ENCODE assay signal across 9 mouse cellular contexts in the genomic region with DNA sequence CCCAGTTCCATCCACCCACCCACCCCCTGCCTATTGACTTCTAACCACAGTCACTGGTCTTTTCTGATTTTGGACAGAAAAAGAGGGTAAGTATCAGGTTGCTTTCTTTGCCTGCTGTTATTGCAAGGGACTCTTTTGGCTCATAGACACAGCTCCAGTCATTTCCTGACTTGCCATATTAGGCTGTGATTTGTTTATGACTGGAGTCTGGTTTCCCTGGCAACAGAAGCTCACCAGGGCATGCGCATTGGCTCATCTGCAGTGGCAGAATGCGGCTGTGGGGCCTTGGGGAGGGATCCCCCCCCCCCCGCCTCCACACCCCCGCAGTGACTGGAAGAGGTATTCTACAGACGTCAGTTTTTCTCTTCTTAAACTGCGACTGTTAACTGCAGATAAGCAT.
A peak's percentile ranks its signal among the peaks of the same experiment; 100 is the strongest.
DNase-seq lines count a peak whose midpoint lies in the region; ATAC-seq and TF ChIP-seq lines count a peak whose summit lies in the region.
"Had no signal": no experiment of that assay in that cellular context is flagged by ENCODE, and none has a peak within 500 bp of the region (broad histone marks: within the 10 kb centered on the region; RNA-seq: fewer than 3 reads in every experiment).

No protein-coding gene starts in this region.

- no peaks in the 10 kb centered on the region for H3K27me3 ChIP-seq in stomach, embryonic 14.5 days (ENCODE audit: control insufficient read depth, insufficient read depth, low read length)
- no peaks in the 10 kb centered on the region for H3K27me3 ChIP-seq in stomach, postnatal 0 days (ENCODE audit: control insufficient read depth, insufficient read depth, low read length)
- no peaks in the 10 kb centered on the region for H3K27me3 ChIP-seq in midbrain, embryonic 10.5 days (ENCODE audit: low read depth, poor library complexity, severe bottlenecking)

- H3K4me2 ChIP-seq in stomach, embryonic 14.5 days (replicated peaks; ENCODE audit: low read depth, low read length), result 0 out of 2 replicates have a peak overlapping the region, but pooled peaks have one; percentile 3
- no peak overlapping the region for H3K4me2 ChIP-seq in stomach, postnatal 0 days (replicated peaks; ENCODE audit: low read depth)

- H3K36me3 ChIP-seq in stomach, embryonic 14.5 days (ENCODE audit: control insufficient read depth, insufficient read depth, low read length), result no peaks in the 10 kb centered on the region
- no peaks in the 10 kb centered on the region for H3K36me3 ChIP-seq in stomach, postnatal 0 days (ENCODE audit: control insufficient read depth, insufficient read depth, low read length)
- H3K36me3 ChIP-seq in midbrain, embryonic 10.5 days, result no peaks in the 10 kb centered on the region

- 18% methylated on average over 6 of the region's 6 CpGs for WGBS in stomach, embryonic 14.5 days
- 24% methylated on average over 6 of the region's 6 CpGs for WGBS in stomach, postnatal 0 days
- 51% methylated on average over 6 of the region's 6 CpGs for WGBS in midbrain, embryonic 10.5 days

- no peak overlapping the region for H3K4me3 ChIP-seq in stomach, embryonic 14.5 days (ENCODE audit: low read depth, low read length)
- H3K4me3 ChIP-seq in stomach, postnatal 0 days (ENCODE audit: low read depth, low read length), result no peak overlapping the region
- H3K4me3 ChIP-seq in layer of hippocampus, adult 2 months, result peak overlapping the region; percentile 62; the same call in 1 of the 2 replicates
- no peak overlapping the region for H3K4me3 ChIP-seq in midbrain, embryonic 10.5 days

- ATAC-seq in stomach, embryonic 14.5 days (ENCODE audit: insufficient number of reproducible peaks, insufficient read depth, low FRiP score, low read depth), result no peak
- ATAC-seq in stomach, postnatal 0 days (ENCODE audit: low FRiP score, low TSS enrichment), result no peak

- no peaks in the 10 kb centered on the region for H3K9me3 ChIP-seq in stomach, embryonic 14.5 days (ENCODE audit: control insufficient read depth, low read depth, low read length)
- H3K9me3 ChIP-seq in stomach, postnatal 0 days (ENCODE audit: control insufficient read depth, low read length), result no peaks in the 10 kb centered on the region
- H3K9me3 ChIP-seq in midbrain, embryonic 10.5 days (replicated peaks), result no peaks in the 10 kb centered on the region

- TF ChIP-seq EP300 in stomach, postnatal 0 days (optimal IDR thresholded peaks at IDR 0.05), result no peak

- no peaks in the 10 kb centered on the region for H3K4me1 ChIP-seq in stomach, embryonic 14.5 days (ENCODE audit: control insufficient read depth, insufficient read depth, low read length)
- no peaks in the 10 kb centered on the region for H3K4me1 ChIP-seq in stomach, postnatal 0 days (replicated peaks; ENCODE audit: control insufficient read depth, insufficient read depth)
- no peaks in the 10 kb centered on the region for H3K4me1 ChIP-seq in midbrain, embryonic 10.5 days

- peak; percentile 51 for DNase-seq in embryo, embryonic 10 days (ENCODE audit: low spot score)
- DNase-seq in embryo, embryonic 9.5 days (ENCODE audit: extremely low spot score), result no peak
- no peak for DNase-seq in stomach, postnatal 0 days (ENCODE audit: low spot score)
- DNase-seq in layer of hippocampus, adult 2 months (ENCODE audit: low spot score in 2 of 2), result peak; percentile 56 to 58
- peak; percentile 11 for DNase-seq in midbrain, embryonic 10.5 days (ENCODE audit: low spot score)
- no peak for DNase-seq in spleen, postnatal 10 days (ENCODE audit: low spot score in 2 of 2)
- no peak for DNase-seq in spleen, postnatal 36 days (ENCODE audit: low spot score in 2 of 2)

- no peak overlapping the region for H3K9ac ChIP-seq in stomach, embryonic 14.5 days (replicated peaks; ENCODE audit: low read depth, low read length)
- no peak overlapping the region for H3K9ac ChIP-seq in stomach, postnatal 0 days (ENCODE audit: low read length)
- H3K9ac ChIP-seq: liver, embryonic 14.5 days had no signal

- TF ChIP-seq CTCF in stomach, postnatal 0 days (IDR thresholded peaks at IDR 0.05; ENCODE audit: low read depth), result no peak
- no peak for TF ChIP-seq CTCF in layer of hippocampus, adult 2 months (conservative IDR thresholded peaks at IDR 0.05)

- H3K27ac ChIP-seq in stomach, embryonic 14.5 days (ENCODE audit: low read length), result no peak overlapping the region
- no peak overlapping the region for H3K27ac ChIP-seq in stomach, postnatal 0 days (replicated peaks)
- H3K27ac ChIP-seq in layer of hippocampus, adult 2 months, result no peak overlapping the region
- no peak overlapping the region for H3K27ac ChIP-seq in midbrain, embryonic 10.5 days (replicated peaks)
- H3K27ac ChIP-seq: liver, embryonic 14.5 days had no signal

Comparison
In these comparisons a context has a peak if more than half of its experiments do, and no peak if none do; other contexts are left out.
1. DNase-seq: peak in embryo, embryonic 10 days (single experiment), layer of hippocampus, adult 2 months (2 of 2) and midbrain, embryonic 10.5 days (single experiment); none in embryo, embryonic 9.5 days (single experiment), stomach, postnatal 0 days (single experiment), spleen, postnatal 10 days (0 of 2) and spleen, postnatal 36 days (0 of 2).